Mouse (Mus musculus) monocyte, adult 2 months (primary cell): ENCODE measurements around the gene D630045J12Rik.

Source experiments
- DNase-seq, 2 experiments: peaks; one replicate each; pipeline ENCODE4 v3.0.0; 2022; ENCODE audit warnings: low spot score in 2 of 2, low read depth in 1 of 2

D630045J12Rik gene

DNA sequence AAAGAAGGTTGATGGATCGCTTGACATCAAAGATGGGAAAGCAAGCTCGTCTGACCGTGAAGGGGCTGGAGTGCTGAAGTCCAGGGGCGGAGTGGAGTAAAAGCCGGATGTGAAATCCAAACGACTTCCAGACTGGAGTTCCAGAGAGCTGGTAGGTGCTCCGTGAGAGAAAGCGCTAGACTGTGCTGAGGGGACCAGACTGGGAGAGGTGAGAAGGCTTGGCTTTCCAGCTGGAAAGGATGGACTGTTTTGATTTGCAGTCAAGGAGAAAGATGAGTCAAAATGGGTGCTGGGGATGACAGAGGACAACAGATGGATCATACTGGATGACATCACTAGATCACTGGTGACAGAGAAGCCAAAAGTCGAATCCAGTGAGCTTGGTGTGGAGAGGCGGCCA is 58.5 kb downstream of the D630045J12Rik start:
- DNase-seq: no peak

DNA sequence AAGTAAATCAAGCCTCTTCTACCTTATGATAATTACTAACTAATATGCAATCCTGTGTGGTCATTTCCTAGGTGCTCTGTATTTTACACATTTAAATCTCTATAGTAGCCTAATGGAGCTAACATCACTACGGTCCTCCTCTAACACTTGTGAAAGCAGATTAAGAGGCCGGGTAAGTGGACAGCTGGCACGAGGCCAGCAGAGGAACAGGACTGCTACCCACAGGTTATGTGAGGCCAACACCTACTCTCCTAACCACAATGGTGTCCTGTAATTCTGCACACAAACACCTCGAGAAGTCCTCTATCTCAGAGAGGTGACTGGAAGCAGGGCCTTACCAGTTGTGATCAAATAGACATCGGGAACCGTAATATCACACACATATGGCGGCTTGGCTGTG is 59.8 kb downstream of the D630045J12Rik start:
- no peak for DNase-seq

DNA sequence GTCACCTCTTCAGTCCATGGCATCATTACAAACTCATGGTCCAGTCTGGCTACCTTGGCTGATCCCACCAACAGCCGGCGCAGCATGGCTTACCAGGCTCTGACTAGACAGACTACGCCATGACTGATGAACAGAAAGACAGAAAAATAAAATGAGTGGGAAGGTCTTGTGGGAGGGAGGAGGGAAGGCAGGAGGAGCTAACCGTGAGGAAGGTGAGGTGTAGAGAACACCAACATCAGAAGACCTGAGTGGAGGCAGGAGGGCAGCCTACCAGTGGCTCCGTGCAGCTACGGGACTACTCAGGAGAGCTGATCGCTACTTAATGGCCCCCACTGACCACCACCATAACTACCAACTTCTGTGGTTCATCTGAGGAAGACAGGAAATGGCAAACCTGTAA is 60.9 kb downstream of the D630045J12Rik start:
- DNase-seq: no peak

DNA sequence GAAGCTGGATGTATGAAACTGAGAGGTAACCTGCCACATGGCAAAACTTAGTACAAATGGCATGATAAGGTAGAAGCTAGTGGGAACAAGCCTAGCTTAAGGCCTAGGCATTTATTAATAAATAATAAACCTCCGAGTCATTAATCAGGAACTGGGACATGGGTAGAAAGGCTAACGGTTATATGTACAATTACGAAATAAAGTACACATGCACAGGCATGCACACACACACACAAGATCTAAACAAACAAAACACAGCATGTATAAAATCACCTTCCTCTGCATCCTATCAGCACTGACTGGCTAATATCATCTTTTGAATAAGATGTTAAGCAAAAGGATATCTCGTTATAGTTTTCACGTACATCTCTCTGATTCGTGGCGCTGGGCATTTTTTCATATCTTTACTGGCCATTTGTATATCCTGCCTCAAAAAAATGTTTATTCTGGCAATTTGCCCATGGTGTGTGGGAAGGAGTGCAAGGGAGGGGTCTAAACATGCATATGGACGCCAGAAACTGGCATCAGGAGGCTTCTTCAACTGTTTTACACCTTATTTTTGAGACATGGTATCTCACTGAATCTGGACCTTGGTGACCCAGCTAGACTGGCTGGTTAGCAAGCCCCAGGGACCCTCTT is 67.4 kb downstream of the D630045J12Rik start:
- no peak for DNase-seq

DNA sequence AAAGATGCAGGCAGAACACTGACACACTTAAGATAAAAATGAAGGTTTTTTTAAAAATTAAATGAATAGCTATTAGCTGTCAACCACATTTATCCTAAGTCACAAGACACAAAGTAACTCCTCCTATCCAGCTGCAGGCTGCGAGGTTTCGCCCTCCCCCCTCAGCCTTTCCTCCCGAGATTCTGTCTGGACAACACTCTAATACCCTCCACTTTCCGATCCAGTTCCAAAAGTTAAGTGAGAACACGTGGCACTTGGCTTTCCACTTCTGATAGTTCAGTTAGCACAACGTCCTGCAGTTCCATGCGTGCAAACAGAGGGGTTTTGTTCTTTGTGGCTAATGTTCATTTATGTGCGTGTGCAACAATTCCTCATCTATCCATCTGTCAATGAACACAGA is 69.0 kb downstream of the D630045J12Rik start:
- no peak for DNase-seq

DNA sequence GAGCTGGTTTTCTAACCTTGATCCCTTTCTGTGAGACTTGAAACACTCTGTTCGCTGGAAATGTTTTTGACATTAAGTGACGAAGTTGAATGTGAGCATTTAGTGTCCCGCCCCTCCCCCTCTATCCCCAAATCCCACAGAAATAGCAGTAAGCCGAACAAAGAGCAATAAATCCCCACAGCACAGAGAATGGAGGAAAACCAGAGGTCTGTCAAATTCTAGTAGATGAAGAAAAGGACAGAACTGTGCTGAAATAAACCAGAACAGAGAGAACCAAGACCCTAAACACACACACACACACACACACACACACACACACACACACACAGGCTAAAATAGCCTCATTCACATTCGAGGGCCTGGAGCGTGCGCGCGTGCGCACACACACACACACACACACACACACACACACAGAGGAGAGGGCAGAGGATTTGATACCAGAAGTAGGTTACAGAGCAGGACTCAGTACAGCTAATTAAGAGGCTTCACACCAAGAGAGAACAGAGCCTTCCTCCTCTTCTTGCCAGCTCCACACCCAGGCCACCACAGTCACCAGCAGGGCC is 72.0 kb downstream of the D630045J12Rik start:
- DNase-seq: no peak

DNA sequence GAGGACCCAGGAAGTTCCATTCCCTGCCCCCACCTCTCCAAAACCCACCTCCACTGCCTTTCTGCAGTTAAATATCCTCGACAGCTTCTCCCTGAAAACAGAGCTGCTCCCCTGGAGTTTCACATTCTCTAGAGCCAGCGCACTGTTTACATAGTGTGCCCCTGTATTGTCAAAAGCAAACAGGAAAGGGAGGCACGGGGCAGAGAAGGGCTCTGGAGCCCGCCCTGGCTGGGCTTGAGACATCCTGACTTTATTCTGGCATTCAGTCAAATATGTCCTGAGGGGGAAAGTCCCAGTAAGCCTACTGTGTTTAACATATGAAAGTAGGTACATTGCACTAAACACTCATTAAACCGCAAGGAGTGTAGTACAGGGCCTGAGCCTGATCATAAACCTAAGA is 73.1 kb downstream of the D630045J12Rik start:
- no peak for DNase-seq

DNA sequence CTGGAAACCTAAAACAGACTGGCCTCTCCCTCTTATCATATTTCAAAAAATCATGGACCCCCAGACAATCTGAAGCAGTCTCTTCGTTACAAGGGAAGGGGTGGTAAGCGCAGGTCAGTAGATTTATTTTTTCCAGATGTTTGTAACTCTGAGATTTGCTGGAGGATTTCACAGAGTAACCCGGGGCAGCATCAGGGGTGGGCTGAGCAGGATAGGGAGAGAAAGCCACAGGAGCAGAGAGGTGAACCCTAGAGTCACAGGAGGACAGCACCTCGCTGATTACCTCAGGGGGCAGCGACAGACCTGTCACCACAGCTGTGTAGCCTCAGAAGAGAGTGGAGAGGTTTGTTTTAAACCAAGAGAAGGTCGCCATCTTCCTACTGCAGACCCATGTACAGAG is 88.4 kb downstream of the D630045J12Rik start:
- DNase-seq: no peak

DNA sequence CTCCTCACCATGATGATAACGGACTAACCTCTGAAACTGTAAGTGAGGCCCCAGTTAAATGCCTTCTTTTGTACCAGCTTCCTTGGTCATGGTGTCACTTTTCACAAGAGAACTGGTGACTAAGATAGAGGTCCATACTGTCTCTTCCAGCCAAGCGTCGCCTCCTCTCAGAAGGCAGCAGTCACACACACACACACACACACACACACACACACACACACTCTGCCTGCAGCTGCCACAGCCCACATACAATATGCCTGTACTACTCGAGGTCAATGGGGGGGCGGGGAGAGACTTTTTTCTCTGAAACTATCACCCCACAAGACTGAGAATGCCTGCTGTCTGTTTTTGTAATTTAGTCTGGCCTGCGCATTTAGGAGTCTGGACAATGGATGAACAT is 89.1 kb downstream of the D630045J12Rik start:
- no peak for DNase-seq

DNA sequence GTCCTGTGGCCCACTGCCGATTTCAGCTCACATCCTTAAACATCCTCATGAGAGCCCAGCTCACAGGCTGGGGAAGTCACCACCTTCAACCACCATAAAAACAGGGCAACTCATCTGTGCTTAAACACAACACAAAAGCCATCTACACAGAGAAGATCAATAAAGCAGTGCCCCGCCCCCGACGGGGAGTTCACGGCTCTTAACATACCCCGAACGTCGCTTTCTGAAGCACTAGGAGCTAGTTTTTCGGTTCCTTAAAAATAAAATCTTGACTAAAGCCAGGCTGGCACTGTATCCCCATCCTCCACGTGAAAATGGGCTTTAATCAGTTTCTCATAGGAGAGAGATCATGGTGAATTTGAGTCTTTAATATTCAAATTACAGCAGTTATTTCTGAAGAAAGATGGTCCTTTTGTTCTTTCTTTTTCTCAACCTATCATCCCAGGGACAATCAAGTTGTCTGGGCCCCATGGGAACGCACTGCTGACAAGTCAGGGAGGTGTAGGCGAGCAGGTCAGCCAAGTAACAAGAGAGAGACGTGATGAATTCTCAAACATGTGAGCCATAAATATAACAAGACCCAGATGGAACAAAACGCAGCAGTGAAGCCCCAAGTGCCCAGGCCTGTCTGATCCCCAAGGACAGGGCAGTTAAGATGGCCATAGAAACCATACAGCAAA is 90.8 kb downstream of the D630045J12Rik start:
- DNase-seq: no peak

DNA sequence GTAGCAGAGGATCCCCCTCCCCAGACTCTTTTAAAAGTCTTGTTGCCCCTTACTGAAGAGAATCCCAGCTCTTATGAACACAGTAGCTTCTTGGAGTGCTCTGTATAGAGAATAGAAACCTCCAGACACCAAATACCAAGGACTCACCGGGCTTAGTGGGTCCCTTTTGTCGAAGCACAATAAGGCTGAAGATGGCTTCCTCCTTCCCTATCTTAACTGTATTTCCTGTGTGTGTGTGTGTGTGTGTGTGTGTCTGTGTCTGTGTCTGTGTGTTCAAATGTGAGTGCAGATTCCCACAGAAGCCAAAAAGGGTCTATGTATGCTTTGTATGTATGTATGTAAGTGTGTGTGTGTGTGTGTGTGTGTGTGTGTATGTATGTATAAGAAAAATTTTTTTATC is 93.3 kb downstream of the D630045J12Rik start:
- DNase-seq: no peak

DNA sequence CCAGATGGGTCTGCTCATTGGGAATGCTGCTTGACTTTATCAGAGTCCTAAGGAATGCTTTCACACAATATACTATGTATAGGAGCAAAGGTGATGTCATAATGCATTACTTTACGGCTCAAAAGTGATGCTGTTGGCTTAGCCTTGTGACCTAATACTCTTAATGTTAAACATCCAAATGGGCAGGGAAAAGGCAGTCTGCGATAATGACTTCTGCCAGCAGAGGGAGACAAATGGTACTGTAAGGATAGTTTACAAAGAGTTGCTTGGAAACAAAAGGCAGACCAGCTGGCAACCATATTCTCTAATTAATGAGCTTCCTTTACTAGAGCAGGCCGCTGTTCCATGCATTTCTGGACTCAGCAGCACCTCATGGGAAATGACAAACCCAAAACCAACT is 93.7 kb downstream of the D630045J12Rik start:
- peak in 1 of 2 experiments; percentile 32 for DNase-seq

DNA sequence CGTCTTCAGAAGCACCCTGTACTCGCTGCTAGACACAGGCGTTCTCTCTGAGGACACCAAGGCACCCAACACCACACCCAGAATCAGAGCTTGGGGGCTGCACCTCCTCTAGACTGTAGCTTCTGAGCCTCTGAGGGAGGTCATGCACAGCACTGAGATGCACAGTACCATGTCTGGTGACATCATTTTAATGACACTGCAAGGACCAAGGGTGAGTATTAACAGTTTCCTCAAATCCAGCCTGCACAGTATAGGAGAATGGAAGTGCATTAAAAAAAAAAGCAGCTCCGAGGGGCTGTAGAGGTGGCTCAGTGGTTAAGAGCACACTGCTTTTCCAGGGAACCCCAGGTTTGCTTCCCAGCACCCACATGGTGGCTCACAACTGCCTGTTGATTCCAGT is 94.2 kb downstream of the D630045J12Rik start:
- no peak for DNase-seq

DNA sequence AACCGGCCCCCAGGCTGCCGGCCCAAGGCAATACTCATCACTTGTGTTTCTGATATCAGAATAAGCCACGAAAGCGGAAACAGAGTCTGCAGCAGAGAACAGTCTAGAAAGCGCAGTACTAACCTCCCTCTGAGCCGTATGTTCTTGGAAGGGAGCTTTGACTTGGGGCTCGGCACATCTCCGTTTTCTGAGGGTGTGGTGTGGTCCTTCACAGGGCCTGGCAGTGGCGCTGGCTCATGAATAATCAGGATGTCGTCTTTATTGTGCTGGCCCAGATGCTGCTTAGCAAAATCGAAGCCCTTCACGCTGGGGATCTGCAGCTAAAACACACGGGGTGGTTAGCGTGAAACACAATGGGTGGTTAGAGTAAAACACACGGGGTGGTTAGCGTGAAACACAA is 95.9 kb downstream of the D630045J12Rik start:
- DNase-seq: no peak

DNA sequence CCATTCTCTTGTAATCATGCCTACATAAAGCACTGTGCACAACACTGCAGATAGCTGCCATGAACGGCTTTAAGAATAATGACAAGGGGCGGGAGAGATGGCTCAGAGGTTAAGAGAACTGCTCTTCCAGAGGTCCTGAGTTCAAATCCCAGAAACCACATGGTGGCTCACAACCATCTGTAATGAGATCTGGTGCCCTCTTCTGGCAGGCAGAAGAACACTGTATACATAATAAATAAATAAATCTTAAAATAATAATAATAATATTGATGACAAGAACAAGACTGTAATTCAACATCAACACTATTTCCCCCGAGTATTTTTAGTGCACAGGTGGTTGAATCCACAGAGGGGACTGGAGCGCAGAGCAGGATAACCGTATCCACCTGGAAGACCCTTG is 97.6 kb downstream of the D630045J12Rik start:
- DNase-seq: no peak

DNA sequence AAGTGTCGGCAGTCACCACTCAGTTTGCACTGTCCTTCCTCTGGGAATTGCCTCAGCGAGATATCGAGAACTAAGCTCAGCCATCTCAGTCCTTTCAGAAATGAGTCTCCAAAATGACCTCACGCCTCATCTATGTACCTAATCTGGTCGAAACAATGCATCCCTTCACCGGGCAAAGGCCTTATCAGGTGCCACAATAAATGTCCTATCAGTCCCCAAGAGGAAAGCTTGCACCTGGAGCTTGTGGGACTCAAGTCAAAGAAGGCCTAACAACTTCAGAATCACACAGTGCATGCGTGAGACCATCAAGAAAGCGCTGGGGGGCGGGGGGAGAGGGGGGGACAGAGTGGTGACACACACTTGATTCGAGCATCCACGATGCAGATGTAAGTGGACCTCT is 101.5 kb downstream of the D630045J12Rik start:
- no peak for DNase-seq

DNA sequence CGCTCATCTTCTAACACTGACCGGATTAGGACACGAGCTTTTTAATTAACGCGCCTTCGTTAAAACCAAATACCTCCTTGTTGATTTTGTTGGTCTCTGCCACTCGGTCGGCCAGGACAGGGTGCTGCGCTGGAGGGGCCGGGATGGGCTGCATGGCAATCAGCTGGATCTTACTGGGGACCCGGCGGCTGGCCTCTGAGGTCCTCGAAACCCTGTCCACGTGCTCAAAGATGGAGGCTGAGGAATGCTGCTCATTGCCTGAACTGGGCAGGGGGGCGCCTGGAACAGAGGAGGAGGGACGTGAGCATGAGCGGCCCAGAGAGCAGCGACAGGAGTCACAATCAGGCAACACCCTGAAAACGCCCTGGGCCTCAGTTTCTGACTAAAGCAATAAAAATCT is 104.3 kb downstream of the D630045J12Rik start:
- no peak for DNase-seq

DNA sequence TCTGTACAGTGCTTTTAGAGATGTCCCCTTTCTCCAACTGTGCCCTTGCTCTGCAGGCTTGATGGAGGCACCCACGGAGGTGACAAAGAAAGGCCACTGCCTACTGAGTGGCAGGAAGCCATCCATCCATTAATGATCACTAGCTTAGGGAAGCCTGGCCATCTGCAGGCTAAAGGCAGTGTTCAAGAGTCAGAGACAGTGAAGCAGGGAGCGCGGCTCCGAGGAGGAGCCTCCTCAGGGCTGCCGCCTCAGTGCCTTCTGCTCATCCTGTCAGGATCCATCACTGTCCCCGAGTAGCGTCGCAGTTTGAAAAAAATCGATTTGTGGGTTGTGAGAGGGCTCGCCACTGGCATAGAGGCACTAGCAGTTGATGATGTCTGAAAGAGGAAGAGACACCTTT is 105.2 kb downstream of the D630045J12Rik start:
- DNase-seq: no peak

DNA sequence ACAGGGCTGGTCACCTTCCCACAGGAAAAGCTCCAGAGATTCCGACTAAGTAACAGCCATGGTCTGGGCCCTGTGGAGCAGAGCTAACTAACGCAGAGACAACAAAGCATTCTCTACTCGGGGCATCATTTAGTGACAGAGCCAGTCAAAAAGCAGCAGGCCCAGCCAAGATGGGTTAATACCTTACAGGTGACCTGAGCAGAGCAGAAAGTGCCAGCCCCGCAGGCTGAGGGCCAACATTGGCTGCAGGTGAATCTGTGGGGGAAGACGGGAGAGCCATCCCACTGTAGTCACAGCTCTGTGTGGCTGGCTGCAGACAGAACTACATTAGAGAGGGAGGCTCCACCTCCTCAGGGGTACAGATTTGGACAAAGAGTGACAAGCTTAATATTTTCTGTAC is 106.5 kb downstream of the D630045J12Rik start:
- DNase-seq: no peak

DNA sequence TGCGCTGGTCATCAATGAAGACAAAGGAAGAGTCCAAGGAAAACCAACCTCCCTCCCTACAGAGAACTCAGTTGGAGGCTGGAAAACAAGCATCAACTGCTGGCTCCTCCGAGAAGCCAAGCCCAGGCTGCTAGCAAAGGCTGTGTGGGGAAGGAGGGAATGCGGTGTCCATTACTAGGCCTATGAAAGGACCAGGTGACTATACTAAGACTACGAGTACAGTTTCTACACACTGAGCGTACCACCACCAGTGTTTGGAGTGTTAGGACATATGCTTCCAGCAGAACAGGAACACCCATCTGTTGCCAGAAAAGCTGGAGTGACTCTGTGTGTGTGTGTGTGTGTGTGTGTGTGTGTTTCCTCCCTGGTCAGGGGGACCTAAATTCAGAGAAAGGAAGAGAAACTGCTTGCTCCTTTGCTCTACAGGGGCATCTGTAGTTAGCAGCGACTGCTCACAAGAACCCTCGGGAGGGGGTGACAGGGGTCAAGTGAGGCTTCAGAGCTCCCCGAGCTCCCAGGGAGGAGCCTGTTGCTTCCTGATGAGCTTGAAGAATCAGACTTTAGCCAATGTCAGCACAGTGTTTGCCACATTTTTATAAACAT is 108.2 kb downstream of the D630045J12Rik start:
- no peak for DNase-seq

DNA sequence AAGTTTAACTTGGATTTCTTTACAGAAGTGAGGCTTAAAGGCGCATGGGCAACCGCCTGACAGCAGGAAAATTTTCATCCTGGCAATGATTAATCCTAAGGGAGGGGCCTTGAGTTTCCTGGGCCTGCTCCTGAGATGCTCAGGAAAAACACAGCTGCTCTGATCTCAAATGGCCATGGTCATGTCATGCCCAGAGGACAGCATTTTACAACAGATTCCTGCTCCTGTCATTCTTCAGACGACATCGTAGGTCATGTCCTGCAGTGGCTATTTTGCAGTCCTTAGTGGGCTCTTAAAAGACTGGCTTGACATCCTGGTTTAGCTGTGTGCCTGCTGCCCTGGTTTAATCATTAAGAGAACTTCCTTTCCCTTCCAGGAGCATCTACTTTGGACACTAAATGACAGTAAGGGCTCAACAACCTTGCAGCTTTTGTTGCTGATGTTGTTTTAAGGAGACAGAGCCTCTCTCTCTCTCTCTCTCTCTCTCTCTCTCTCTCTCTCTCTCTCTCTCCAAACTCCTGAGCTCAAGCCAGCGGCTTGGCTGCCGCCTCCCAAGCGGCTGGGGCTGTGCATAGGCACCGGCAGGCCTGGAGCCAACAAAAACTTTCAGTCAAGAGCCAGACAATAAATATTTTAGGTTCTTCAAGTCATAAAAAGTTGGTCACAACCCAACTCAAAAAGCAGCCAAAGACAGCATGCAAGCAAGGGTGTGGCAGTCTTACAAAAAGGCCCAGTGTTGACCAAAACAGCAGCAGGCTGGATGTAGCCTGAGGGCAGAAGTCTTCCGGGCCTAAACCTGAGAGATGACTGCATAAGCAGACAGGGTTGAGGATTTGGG is 109.4 kb downstream of the D630045J12Rik start:
- no peak for DNase-seq

DNA sequence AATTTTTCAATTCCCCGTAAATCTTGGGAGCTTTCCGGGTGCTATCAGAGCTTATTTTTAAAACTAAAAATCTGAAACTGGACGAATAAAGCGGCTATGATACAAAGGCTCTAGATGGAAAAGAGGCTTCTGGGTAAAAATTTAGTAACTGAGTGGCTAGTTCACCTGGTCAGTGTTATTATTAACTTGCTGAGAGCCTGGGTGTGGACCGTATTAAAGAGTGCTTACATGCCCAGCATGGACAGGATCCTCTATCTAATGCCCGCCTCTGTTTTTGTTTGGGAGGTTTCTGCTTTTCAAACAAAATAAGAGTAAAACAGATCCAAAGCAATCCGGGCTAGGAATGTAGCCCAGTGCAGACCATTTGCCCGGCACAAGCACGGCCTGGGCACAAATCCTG is 113.4 kb downstream of the D630045J12Rik start:
- DNase-seq: no peak
